Mouse (Mus musculus): ENCODE results near the gene Aars.

Aars gene

DNA sequence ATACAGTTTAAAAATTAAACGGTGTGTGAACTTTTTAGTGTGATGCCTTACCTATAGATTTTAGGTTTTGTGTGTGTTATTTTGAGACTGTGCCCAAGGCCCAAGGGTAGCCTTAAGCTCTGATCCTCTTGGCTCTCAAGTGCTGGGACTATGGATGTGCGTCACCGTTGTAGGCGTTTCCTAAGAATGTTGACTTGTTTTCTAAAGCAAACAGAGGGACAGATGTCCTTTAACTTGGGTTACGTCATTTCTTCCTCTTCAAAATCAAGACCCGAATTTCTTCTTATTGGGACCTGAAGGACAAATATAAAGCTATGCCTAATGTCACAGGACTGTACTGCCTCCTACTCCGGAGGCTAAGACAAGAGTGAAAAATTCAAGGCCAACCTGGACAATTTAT lies at the start of gene Aars:
TSS of gene Aars (plus strand) at position 229 of the 400 bp plus-strand sequence.
- no peak for TF ChIP-seq GATA4 (IDR thresholded peaks at IDR 0.05; ENCODE audit: insufficient replicate concordance, low read length)

DNA sequence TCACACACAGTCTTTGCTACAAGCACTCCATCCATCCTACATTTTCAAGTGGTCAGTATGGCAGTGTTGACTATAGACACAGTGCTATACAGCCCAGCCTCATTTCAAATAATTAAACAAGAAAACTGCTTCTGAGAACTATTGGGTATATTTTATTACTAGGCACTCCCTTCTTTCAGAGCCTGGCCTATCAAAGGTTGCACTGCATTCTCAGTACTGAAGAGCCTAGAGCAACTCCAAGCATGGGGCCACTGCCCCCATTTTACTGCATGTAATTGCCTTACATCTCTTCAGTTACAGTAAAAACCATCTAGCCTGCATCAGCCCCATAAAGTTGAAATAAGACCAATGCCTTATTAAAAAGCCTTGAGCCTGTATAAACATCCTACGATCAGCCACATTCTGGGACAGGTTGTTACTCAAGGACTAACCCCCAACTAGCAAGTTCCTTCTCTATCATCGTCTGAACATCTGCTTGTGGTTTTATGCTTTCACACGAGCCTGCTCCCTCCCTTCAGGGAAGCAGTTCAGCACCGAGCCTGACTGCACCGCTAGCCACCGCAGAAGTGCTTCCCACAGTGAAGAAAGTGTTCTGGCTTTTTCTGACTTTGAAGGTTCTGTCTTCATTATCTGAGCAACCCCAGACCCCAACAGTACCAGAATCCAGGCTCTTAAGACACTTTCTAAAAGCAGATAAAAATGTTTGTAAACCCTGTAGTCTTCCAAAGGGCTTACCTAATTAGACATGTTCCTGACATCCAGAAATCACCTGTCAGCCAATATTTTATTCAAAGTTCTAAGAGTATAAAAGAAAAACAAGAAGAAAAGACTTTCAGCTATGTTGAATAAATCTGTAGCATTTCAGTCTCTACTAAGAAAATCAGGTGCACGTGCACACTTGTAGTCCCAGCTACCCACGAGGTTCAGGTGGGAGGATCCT lies 44.9 kb upstream of the Aars start:
- no peak for TF ChIP-seq GATA4 (IDR thresholded peaks at IDR 0.05; ENCODE audit: insufficient replicate concordance, low read length)

DNA sequence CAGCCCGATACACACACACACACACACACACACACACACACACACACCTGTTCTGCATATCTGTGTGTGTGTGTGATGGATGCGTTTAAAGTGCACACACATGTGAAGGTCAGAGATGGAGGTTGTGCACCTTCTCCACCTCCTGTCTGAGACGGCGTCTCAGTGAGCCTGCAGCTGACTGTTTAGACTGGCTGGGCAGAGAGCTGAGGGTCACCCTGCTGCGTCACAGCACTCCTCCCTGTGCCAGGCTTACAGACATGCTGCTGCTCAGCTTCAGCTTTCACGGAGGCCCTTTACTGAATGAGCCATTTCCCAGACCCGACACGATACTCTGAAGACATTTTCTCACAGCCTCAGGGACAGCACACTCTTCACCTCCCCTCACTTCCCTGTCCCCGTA lies 42.9 kb upstream of the Aars start:
- no peak for TF ChIP-seq GATA4 (IDR thresholded peaks at IDR 0.05; ENCODE audit: insufficient replicate concordance, low read length)

- no peak for TF ChIP-seq GATA4 (IDR thresholded peaks at IDR 0.05; ENCODE audit: insufficient replicate concordance, low read length)
These were observed 36.1 kb upstream of the Aars start for GRCm38 (mm10) chr8:110996641-110997430.

DNA sequence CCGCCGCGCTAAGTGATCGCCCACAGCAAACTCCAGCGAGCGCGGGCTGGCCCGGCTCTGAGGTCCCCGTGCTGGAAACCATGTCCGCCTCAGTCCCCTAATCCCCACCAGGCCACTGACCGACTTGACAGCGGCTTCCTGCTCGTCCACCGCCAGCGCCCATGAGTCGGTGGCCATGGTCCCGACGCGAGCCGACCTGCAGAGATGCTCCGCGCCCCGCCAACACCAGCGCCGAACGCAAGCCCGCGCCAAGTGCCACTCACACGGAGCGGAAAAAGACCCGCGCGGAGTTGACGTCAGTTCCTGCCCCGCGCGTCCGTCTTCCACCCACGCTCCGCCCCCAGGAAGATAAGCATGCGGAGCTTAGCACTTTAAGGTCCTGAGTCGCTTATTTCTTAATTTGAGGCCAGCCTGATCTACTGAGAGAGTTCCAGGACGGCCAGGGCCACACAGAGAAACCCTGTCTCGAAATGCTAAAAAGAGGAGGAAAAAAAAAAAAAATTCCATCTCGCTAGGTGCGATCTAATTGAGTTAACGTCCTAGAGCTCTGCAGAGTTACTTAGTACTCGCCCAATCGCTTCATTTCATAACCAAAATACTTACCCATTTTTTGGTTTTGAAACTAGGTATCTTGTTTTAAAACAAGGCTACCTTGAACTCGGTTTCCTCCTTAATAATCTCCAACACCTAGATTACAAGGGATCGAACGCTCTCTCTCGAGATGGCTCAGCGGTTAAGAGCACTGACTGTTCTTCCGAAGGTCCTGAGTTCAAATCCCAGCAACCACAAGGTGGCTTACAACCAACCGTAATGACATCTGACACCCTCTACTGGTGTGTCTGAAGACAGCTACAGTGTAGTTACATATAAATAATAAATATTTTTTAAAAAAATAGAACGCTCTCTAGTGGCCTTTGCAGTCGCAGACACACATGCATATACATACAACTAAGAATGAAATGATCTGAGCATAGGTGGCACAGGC lies 35.1 kb upstream of the Aars start, which contains the start of gene Ddx19a:
TSS of gene Ddx19a (minus strand) at position 254 of the 985 bp plus-strand sequence.
- peak; percentile 92; the same call in 1 of the 2 replicates for TF ChIP-seq GATA4 (IDR thresholded peaks at IDR 0.05; ENCODE audit: insufficient replicate concordance, low read length)

- TF ChIP-seq GATA4 (IDR thresholded peaks at IDR 0.05; ENCODE audit: insufficient replicate concordance, low read length) = no peak
These were observed 5.5 kb upstream of the Aars start for GRCm38 (mm10) chr8:111027391-111027937.

DNA sequence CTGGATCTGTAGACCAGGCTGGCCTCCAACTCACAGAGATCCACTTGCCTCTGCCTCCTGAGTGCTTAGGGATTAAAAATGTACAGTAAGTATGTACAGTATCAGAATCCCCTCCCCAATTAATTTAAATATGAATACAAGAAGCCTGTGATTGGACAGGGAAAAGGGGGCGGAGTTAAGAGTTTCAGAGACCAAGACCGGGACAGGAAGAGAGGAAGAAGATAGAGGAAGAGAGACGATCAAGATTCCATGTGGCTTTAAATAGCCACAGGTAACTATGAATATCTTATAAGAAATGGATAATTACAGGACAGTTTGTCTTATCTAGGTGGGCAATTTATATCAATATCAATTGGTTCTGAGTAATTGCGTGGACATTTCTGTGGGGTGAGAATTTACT lies 3.4 kb upstream of the Aars start:
- no peak for TF ChIP-seq GATA4 (IDR thresholded peaks at IDR 0.05; ENCODE audit: insufficient replicate concordance, low read length)

GRCm38 (mm10) chr8:111030045-111030444 lies 2.9 kb upstream of the Aars start:
- no peak for TF ChIP-seq GATA4 (IDR thresholded peaks at IDR 0.05; ENCODE audit: insufficient replicate concordance, low read length)

GRCm38 (mm10) chr8:111031572-111031971 lies 1.4 kb upstream of the Aars start, which contains the start of gene Ddx19b:
Ddx19b (minus strand) TSS chr8:111031751.
- no peak for TF ChIP-seq GATA4 (IDR thresholded peaks at IDR 0.05; ENCODE audit: insufficient replicate concordance, low read length)

DNA sequence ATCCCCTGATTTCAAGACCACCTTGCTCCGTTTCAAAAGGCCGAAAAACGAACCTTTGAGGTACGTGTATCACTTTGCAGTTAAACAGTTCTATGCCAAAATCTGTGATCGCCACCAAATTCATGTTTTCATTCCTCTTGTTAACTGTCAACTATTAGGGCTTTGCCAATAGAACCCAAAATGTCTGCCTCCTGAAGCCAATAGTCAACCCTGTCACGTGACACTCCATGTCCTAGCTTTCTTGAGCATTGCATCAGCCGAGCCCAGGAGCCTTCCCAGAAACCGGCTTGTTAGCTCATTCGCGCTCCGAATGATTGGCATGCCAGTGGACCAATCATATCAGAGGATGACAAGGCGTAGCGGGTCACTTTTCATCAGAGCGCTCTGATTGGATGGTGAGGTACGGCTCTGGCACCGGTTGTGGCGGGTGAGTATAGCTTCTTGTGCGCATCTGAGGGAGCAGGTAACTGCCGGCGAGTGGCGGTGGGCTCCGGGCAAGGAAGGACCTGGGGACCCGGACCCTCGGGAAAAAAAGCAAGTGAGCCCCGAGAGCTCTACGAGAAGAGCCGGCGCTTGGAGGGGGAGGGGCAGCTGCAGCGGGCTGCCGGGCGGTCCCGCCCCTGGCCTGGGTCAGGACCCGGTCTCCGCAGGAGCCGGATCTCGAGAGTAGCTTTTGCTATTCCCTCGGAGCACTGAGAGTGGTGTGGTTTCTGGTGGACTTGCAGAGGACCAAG lies 705 bp downstream of the Aars start:
- TF ChIP-seq GATA4 (IDR thresholded peaks at IDR 0.05; ENCODE audit: insufficient replicate concordance, low read length) = no peak

GRCm38 (mm10) chr8:111034276-111034675 lies 1.3 kb downstream of the Aars start:
- TF ChIP-seq GATA4 (IDR thresholded peaks at IDR 0.05; ENCODE audit: insufficient replicate concordance, low read length) = no peak

DNA sequence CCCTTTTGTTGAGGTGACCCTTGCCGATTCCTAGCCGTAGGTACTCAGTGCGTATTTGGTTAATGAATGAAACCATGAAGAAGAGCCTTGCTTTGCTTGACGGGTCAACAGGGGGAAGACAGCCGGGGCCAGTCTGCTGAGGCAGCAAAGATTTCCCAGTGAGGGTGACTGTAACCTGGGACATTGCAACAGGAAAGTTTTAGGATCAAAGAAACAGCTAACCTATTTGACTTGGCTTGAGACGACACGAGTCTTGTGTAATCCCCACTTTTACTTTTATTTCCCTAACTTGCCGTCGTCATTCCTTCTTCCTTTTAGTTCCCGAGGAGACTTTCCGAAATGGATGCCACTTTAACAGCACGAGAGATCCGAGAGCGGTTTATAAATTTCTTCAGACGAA lies 3.6 kb downstream of the Aars start:
- TF ChIP-seq GATA4 (IDR thresholded peaks at IDR 0.05; ENCODE audit: insufficient replicate concordance, low read length) = no peak

- no peak for TF ChIP-seq GATA4 (IDR thresholded peaks at IDR 0.05; ENCODE audit: insufficient replicate concordance, low read length)
These were observed 9.6 kb downstream of the Aars start for GRCm38 (mm10) chr8:111042546-111042945.

All from liver, adult (tissue).